14 mouse cellular contexts compared by ENCODE assay signal in the genomic region with DNA sequence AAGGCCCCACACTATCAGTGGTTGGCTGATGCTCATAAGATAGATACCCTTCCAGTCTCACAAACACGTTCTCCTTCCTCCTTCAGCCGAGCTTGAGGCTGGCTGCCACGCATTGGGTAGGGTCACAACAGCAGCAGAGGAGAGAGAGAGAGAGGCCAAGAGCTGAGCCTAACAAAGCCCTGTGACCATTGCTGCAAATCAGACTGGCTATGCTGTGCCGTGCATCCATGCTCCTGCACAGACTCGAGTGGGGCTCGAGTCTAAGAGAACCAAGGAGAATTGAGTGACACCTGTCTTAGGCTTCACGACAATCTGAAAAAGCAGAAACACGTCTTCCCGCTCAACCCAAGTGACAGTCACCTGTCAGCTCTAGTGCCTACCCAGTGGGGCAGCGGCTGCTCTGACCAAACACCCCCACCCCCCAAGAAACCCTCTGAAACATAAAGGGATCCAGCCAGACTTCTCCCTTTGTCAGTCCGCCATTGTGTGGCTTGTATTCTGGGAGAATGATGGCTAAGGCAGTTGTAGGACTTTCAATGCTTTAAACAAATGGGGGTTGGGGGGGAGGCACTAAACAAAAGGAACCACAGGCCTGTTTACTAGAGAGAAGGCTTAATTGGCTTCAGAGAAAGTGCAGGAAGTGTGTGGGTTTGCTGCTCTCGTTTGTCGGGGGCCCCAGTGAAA.
DNase-seq lines count a peak whose midpoint lies in the region; ATAC-seq lines count a peak whose summit lies in the region.
"Had no signal": no experiment of that assay in that cellular context is flagged by ENCODE, and none has a peak within 500 bp of the region (broad histone marks: within the 10 kb centered on the region; RNA-seq: fewer than 3 reads in every experiment).

No protein-coding gene starts in this region.

- no peaks in the 10 kb centered on the region for H3K9me3 ChIP-seq in forebrain, embryonic 10.5 days
- H3K9me3 ChIP-seq in forebrain, embryonic 16.5 days (ENCODE audit: control insufficient read depth, low read length): no peaks in the 10 kb centered on the region
- H3K9me3 ChIP-seq in midbrain, embryonic 13.5 days: no peaks in the 10 kb centered on the region
- H3K9me3 ChIP-seq in midbrain, embryonic 16.5 days (replicated peaks; ENCODE audit: control insufficient read depth, low read length, poor library complexity, severe bottlenecking): no peaks in the 10 kb centered on the region
- no peaks in the 10 kb centered on the region for H3K9me3 ChIP-seq in embryonic facial prominence, embryonic 11.5 days (replicated peaks; ENCODE audit: control insufficient read depth, low read length)
- H3K9me3 ChIP-seq: embryonic facial prominence, embryonic 15.5 days had no signal

- peak; percentile 67 for DNase-seq in forebrain, embryonic 10.5 days (ENCODE audit: extremely low spot score, low spot score)
- peak; percentile 41 for DNase-seq in embryonic facial prominence, embryonic 11.5 days (ENCODE audit: low spot score)
- peak; percentile 33 for DNase-seq in thymus, postnatal 14 days
- no peak for DNase-seq in spleen, postnatal 36 days (ENCODE audit: low spot score in 2 of 2)
- no peak for DNase-seq in right cerebral cortex, postnatal 25 days
- DNase-seq: cerebellum, postnatal 10 days; heart, postnatal 10 days; kidney, adult 11 months; kidney, postnatal 36 days; lung, adult 2 months had no signal

- H3K27ac ChIP-seq in forebrain, embryonic 10.5 days: peak overlapping the region; percentile 84
- H3K27ac ChIP-seq in forebrain, embryonic 16.5 days (ENCODE audit: low read length): no peak overlapping the region
- no peak overlapping the region for H3K27ac ChIP-seq in midbrain, embryonic 13.5 days
- H3K27ac ChIP-seq in midbrain, embryonic 16.5 days (ENCODE audit: low read length): no peak overlapping the region
- H3K27ac ChIP-seq in embryonic facial prominence, embryonic 11.5 days (replicated peaks; ENCODE audit: low read depth, low read length): no peak overlapping the region
- H3K27ac ChIP-seq: embryonic facial prominence, embryonic 15.5 days had no signal

- H3K36me3 ChIP-seq in forebrain, embryonic 10.5 days (replicated peaks): no peaks in the 10 kb centered on the region
- H3K36me3 ChIP-seq in forebrain, embryonic 16.5 days (ENCODE audit: control insufficient read depth, insufficient read depth): no peaks in the 10 kb centered on the region
- no peaks in the 10 kb centered on the region for H3K36me3 ChIP-seq in midbrain, embryonic 13.5 days
- no peaks in the 10 kb centered on the region for H3K36me3 ChIP-seq in midbrain, embryonic 16.5 days (ENCODE audit: control insufficient read depth, insufficient read depth, low read length)
- no peaks in the 10 kb centered on the region for H3K36me3 ChIP-seq in embryonic facial prominence, embryonic 11.5 days (replicated peaks; ENCODE audit: control insufficient read depth, insufficient read depth, low read depth, low read length)
- H3K36me3 ChIP-seq: embryonic facial prominence, embryonic 15.5 days had no signal

- H3K4me3 ChIP-seq in forebrain, embryonic 10.5 days: peak overlapping the region; percentile 10; the same call in 1 of the 2 replicates
- no peak overlapping the region for H3K4me3 ChIP-seq in forebrain, embryonic 16.5 days (replicated peaks; ENCODE audit: low read length)
- H3K4me3 ChIP-seq in midbrain, embryonic 13.5 days (replicated peaks): no peak overlapping the region
- H3K4me3 ChIP-seq in midbrain, embryonic 16.5 days (ENCODE audit: low read depth, low read length): no peak overlapping the region
- no peak overlapping the region for H3K4me3 ChIP-seq in embryonic facial prominence, embryonic 11.5 days (ENCODE audit: low read depth, low read length)
- H3K4me3 ChIP-seq: embryonic facial prominence, embryonic 15.5 days had no signal

- no peak for ATAC-seq in forebrain, embryonic 16.5 days
- peak; percentile 30; the same call in 1 of the 2 replicates for ATAC-seq in midbrain, embryonic 13.5 days
- ATAC-seq in midbrain, embryonic 16.5 days: no peak
- ATAC-seq in embryonic facial prominence, embryonic 11.5 days (replicated peaks; ENCODE audit: insufficient number of reproducible peaks, low FRiP score, low TSS enrichment, low read depth): peak; percentile 59

- peaks cover 40% of the 10 kb centered on the region for H3K4me1 ChIP-seq in forebrain, embryonic 10.5 days
- H3K4me1 ChIP-seq in forebrain, embryonic 16.5 days (replicated peaks; ENCODE audit: control insufficient read depth, insufficient read depth, low read length): peaks cover 8% of the 10 kb centered on the region; the same call in 1 of the 2 replicates
- H3K4me1 ChIP-seq in midbrain, embryonic 13.5 days (replicated peaks): peaks cover 11% of the 10 kb centered on the region
- no peaks in the 10 kb centered on the region for H3K4me1 ChIP-seq in midbrain, embryonic 16.5 days (ENCODE audit: control insufficient read depth, insufficient read depth, low read length)
- no peaks in the 10 kb centered on the region for H3K4me1 ChIP-seq in embryonic facial prominence, embryonic 11.5 days (ENCODE audit: control insufficient read depth, insufficient read depth, low read length)
- H3K4me1 ChIP-seq: embryonic facial prominence, embryonic 15.5 days had no signal

- no peak overlapping the region for H3K9ac ChIP-seq in forebrain, embryonic 16.5 days (replicated peaks; ENCODE audit: low read depth, low read length)
- H3K9ac ChIP-seq in midbrain, embryonic 13.5 days (replicated peaks): no peak overlapping the region
- no peak overlapping the region for H3K9ac ChIP-seq in midbrain, embryonic 16.5 days (ENCODE audit: low read depth, low read length)
- no peak overlapping the region for H3K9ac ChIP-seq in embryonic facial prominence, embryonic 11.5 days (replicated peaks; ENCODE audit: low read length)
- H3K9ac ChIP-seq: embryonic facial prominence, embryonic 15.5 days had no signal

- H3K4me2 ChIP-seq in forebrain, embryonic 16.5 days (ENCODE audit: low read length): no peak overlapping the region
- H3K4me2 ChIP-seq in midbrain, embryonic 13.5 days (replicated peaks): no peak overlapping the region
- no peak overlapping the region for H3K4me2 ChIP-seq in midbrain, embryonic 16.5 days (ENCODE audit: low read length)
- H3K4me2 ChIP-seq in embryonic facial prominence, embryonic 11.5 days (ENCODE audit: low read depth, low read length): no peak overlapping the region
- H3K4me2 ChIP-seq: embryonic facial prominence, embryonic 15.5 days had no signal

- H3K27me3 ChIP-seq in forebrain, embryonic 10.5 days (ENCODE audit: poor library complexity, severe bottlenecking): no peaks in the 10 kb centered on the region; the same call in 1 of the 2 replicates
- no peaks in the 10 kb centered on the region for H3K27me3 ChIP-seq in forebrain, embryonic 16.5 days (replicated peaks; ENCODE audit: control insufficient read depth, insufficient read depth, low read length)
- peaks cover 18% of the 10 kb centered on the region; the same call in 1 of the 2 replicates for H3K27me3 ChIP-seq in midbrain, embryonic 13.5 days
- H3K27me3 ChIP-seq in midbrain, embryonic 16.5 days (ENCODE audit: control insufficient read depth, insufficient read depth, low read depth, low read length): no peaks in the 10 kb centered on the region
- H3K27me3 ChIP-seq in embryonic facial prominence, embryonic 11.5 days (ENCODE audit: control insufficient read depth, insufficient read depth, low read length): no peaks in the 10 kb centered on the region
- H3K27me3 ChIP-seq: embryonic facial prominence, embryonic 15.5 days had no signal

- 21% methylated on average over 13 of the region's 13 CpGs for WGBS in forebrain, embryonic 10.5 days
- WGBS in forebrain, embryonic 16.5 days: 8% methylated on average over 13 of the region's 13 CpGs
- 7% methylated on average over 13 of the region's 13 CpGs for WGBS in midbrain, embryonic 13.5 days
- 17% methylated on average over 12 of the region's 13 CpGs for WGBS in midbrain, embryonic 16.5 days
- 46% methylated on average over 13 of the region's 13 CpGs for WGBS in embryonic facial prominence, embryonic 11.5 days

Comparison
In these comparisons a context has a peak if more than half of its experiments do, and no peak if none do; other contexts are left out.
1. ATAC-seq: peak in midbrain, embryonic 13.5 days (single experiment) and embryonic facial prominence, embryonic 11.5 days (single experiment); none in forebrain, embryonic 16.5 days (single experiment) and midbrain, embryonic 16.5 days (single experiment).
2. DNase-seq: peak in forebrain, embryonic 10.5 days (single experiment), embryonic facial prominence, embryonic 11.5 days (single experiment) and thymus, postnatal 14 days (single experiment); none in spleen, postnatal 36 days (0 of 2) and right cerebral cortex, postnatal 25 days (single experiment).